Mouse (Mus musculus): ENCODE results near the gene Mthfsl. TPM values are rescaled to one million over a fixed set of nuclear protein-coding genes. Genes with fewer than 3 reads are reported as not detected.
"Not testable (repeated sequence)": the region's sequence is repeated elsewhere in the genome, so short reads cannot be mapped to it uniquely, and the experiment has no call there.

Mthfsl gene
- total RNA-seq, 2 experiments from 2014 or later, result 17.0 to 25.2 TPM

DNA sequence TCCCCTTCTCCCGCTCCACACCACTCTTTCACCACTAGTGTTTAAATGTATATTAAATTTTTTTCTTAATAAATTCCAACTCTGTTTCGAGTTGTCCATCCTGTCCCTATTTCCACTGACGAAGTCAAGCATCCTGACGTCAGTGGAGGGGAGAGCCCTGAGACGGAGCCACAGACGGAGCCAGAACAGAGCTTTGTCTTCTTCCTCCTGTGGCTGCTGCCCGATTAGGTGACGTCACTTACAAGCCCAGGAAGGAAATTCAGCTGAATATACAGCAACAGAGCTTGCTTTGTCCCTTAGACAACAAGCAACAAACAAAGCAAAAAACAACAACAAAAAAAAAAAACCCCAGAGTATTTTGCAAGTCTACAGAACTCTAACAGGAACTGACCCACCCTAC is 14.9 kb downstream of the Mthfsl start:
- intact Hi-C loops (cut with DNase I); DNase-seq: not testable (repeated sequence)

DNA sequence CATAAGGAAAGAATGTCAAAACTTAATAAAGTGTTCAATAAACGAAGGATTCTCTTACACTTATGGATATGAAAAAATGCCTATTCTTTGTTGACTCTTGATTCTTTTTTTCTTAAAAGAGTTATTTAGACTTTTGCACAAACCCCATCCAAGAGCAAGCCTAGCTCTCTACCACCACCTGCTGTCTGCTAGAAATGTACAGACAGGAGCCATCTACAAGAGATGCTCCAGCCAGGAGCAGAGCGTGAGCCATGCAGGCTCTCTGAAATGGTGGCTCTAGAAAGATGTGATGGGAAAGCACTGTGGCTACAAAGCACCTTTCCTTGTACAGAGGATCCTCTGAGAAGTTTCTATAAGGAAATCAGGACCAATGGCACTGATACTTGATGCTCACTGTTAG is 21.4 kb downstream of the Mthfsl start:
- DNase-seq; intact Hi-C loops (cut with DNase I): not testable (repeated sequence)

DNA sequence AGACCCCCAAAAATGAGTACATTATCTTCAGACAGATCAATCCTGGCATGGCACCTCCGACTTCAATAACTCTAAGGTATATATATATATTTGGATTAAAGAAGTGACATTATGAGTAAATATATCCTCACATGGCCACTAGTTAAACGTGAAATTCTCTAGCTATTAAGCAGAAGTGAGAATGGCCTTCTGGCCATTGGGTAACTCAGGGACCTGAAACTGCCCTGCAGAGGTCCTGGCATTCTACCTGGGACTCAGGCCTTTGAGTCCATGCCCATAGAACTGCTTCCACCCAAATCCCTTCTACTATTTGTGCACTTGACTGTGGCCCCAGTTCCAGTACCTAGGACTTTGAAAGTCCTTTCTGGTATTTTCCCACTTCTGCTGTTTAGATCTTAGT is 28.8 kb downstream of the Mthfsl start:
- DNase-seq; intact Hi-C loops (cut with DNase I): not testable (repeated sequence)

- DNase-seq; intact Hi-C loops (cut with DNase I): not testable (repeated sequence)
These were observed 30.6 kb downstream of the Mthfsl start for GRCm38 (mm10) chr9:88689451-88689850.

- intact Hi-C loops (cut with DNase I); DNase-seq: not testable (repeated sequence)
These were observed 33.4 kb downstream of the Mthfsl start for GRCm38 (mm10) chr9:88686719-88687118.

- DNase-seq, result peak; percentile 50 to 57
- intact Hi-C loops (cut with DNase I), result not testable (repeated sequence)
These were observed 61.8 kb downstream of the Mthfsl start for GRCm38 (mm10) chr9:88658341-88658740.

DNA sequence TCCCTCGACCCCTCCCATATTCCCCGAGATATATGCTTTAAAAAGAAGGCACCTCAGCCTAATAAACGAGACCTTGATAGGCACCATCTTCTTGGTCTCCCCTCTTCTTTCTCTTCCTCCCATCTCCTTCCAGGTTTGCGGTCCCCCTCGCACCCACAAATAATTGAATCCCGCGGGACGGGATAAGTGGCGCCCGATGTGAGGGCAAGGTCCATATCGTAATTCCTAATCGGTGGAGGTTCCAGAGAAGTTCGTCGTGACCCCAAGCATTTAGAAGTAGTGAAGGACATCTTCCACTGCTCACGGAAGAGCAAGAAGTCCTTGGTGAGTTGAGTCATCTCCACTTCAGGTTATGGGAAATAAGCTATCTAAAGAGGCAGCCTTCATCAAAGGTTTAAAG is 69.4 kb downstream of the Mthfsl start:
- not testable (repeated sequence) for DNase-seq

More for the DNA sequence above, 69.4 kb downstream of the Mthfsl start:
- intact Hi-C loops (cut with DNase I), result not testable (repeated sequence)

Other genes starting within 250 kb of the Mthfsl start
- gene Syncrip, start 237.7 kb downstream of the Mthfsl start, total RNA-seq (2021), result 10 to 100 TPM; 79.1 to 80.1 TPM
- gene Zfp949, start 172.3 kb downstream of the Mthfsl start, total RNA-seq (2021), result 1 to 10 TPM; 7.1 to 7.2 TPM
- under 1 TPM in 1 of 2 experiments, not detected in 1; 0.15 TPM for gene Trim43a, start 139.4 kb downstream of the Mthfsl start, total RNA-seq (2021)
- under 1 TPM; 0.52 to 0.60 TPM for gene Bcl2a1d, start 11.6 kb upstream of the Mthfsl start, total RNA-seq (2021)
- not detected for gene Trim43c, start 118.9 kb upstream of the Mthfsl start, total RNA-seq (2021)
- not detected for gene Bcl2a1a, start 236.6 kb upstream of the Mthfsl start, total RNA-seq (2021)